Mouse (Mus musculus) erythroblast, embryonic 14.5 days (primary cell): ENCODE data around the gene Grb7.

ENCODE experiments used
- GATA1 ChIP-seq: IDR thresholded peaks from 2 replicates; pipeline ENCODE4 v1.6.1; 2012; ENCODE audit warnings: low read length, inconsistent platforms, mixed read lengths
- TAL1 ChIP-seq: IDR thresholded peaks from 3 replicates; pipeline ENCODE4 v1.6.1; 2012; ENCODE audit warnings: low read length, inconsistent platforms, mixed read lengths

DNA sequence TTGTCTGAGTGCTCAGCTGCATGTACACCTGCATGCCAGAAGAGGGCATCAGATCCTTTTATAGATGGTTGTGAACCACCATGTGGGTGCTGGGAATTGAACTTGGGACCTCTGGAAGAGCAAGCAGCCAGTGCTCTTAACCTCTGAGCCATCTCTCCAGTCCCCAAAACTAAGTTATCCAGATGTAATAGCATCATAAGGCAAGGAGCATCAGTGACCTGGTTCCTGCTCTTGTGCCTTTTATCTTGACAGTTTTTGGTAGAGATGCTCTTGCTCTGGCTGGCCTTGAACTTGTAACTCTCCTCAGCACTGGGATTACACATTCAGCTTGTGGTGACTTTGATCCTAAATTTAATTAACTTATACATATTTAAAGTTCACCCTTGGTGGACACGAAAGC, 2.5 kb upstream of the Grb7 start:
- no peak for TF ChIP-seq GATA1
- no peak for TF ChIP-seq TAL1
